Mouse (Mus musculus) megakaryocyte, embryonic 14.5 days (primary cell): ENCODE data around the gene Adprm.

Experiments used
- FLI1 ChIP-seq: IDR thresholded peaks from 2 replicates; pipeline ENCODE4 v1.6.1; 2012; ENCODE audit warnings: low read length, inconsistent platforms, mixed read lengths
- GATA1 ChIP-seq: IDR thresholded peaks from 3 replicates; pipeline ENCODE4 v1.6.1; 2012; ENCODE audit warnings: mixed read lengths, low read length, inconsistent platforms, borderline replicate concordance

DNA sequence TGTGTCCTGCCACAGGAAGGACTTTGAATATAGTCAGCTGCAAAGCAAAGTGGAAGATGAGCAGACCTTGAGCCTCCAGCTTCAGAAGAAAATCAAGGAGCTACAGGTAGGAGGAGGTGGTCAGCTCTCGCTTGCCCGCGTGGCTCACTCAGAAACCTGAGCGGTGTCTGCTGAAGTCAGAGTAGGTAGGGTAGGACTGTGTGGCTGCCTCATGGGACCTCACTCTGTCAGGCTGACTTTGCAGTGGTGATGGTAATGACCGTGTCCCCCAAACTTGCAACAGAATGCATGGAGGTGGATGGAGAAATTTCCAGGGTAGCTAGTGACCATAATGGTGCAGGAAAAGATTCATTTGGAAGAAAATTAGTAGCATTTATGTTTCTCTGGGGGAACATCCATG is 41.3 kb upstream of the Adprm start:
- no peak for TF ChIP-seq GATA1
- no peak for TF ChIP-seq FLI1
